In the genomic region with DNA sequence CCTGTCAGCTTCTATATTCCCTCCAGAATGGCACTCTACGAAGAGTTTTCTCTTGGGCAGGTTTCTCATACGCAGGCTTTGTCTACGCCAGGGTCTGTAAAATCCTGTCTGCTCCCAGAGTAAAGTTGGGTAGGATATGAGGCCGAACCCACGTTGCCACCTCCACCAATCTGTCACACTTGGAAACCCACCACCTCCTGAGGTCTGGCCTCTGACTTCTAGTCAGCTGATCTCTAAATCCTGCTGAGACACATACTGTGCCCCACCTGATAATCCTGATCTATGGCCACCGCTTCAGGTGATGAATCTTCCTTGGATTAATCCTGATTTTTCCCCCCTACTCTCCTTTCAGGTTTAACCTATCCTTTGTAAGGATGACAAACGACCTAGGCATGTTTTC, we compare ENCODE assay signal across 8 mouse cellular contexts.
DNase-seq lines count a peak whose midpoint lies in the region; ATAC-seq and TF ChIP-seq lines count a peak whose summit lies in the region.
"Had no signal": no experiment of that assay in that cellular context is flagged by ENCODE, and none has a peak within 500 bp of the region (broad histone marks: within the 10 kb centered on the region; RNA-seq: fewer than 3 reads in every experiment).

No protein-coding gene starts in this region.

- H3K27me3 ChIP-seq in kidney, embryonic 15.5 days: no peaks in the 10 kb centered on the region
- H3K27me3 ChIP-seq in embryonic facial prominence, embryonic 12.5 days: no peaks in the 10 kb centered on the region
- H3K27me3 ChIP-seq in hindbrain, embryonic 13.5 days: peaks cover 30% of the 10 kb centered on the region
- no peaks in the 10 kb centered on the region for H3K27me3 ChIP-seq in midbrain, postnatal 0 days (ENCODE audit: insufficient read depth, low read length)

- 0 out of 2 replicates have a peak, but pooled peaks cover 3% of the 10 kb centered on the region for H3K9me3 ChIP-seq in kidney, embryonic 15.5 days (replicated peaks)
- 0 out of 2 replicates have a peak, but pooled peaks cover 3% of the 10 kb centered on the region for H3K9me3 ChIP-seq in embryonic facial prominence, embryonic 12.5 days
- H3K9me3 ChIP-seq in hindbrain, embryonic 13.5 days: no peaks in the 10 kb centered on the region
- no peaks in the 10 kb centered on the region; the same call in 1 of the 2 replicates for H3K9me3 ChIP-seq in midbrain, postnatal 0 days (ENCODE audit: low read length)

- no peak overlapping the region for H3K9ac ChIP-seq in kidney, embryonic 15.5 days
- H3K9ac ChIP-seq in embryonic facial prominence, embryonic 12.5 days: peak overlapping the region; percentile 15; the same call in 1 of the 2 replicates
- peak overlapping the region; percentile 51 for H3K9ac ChIP-seq in hindbrain, embryonic 13.5 days
- H3K9ac ChIP-seq in midbrain, postnatal 0 days (replicated peaks; ENCODE audit: low read length, poor library complexity, severe bottlenecking): no peak overlapping the region

- ATAC-seq in kidney, embryonic 15.5 days (replicated peaks; ENCODE audit: low FRiP score): no peak
- ATAC-seq in embryonic facial prominence, embryonic 12.5 days (ENCODE audit: insufficient number of reproducible peaks, insufficient read depth, low FRiP score, low TSS enrichment): no peak
- ATAC-seq in hindbrain, embryonic 13.5 days (ENCODE audit: low FRiP score): no peak
- no peak for ATAC-seq in midbrain, postnatal 0 days (ENCODE audit: low FRiP score)

- no peak for DNase-seq in kidney, postnatal 36 days
- no peak for DNase-seq in midbrain, postnatal 0 days (ENCODE audit: low spot score)
- DNase-seq in lung, postnatal 25 days (ENCODE audit: low spot score): no peak
- DNase-seq in urinary bladder, postnatal 4 days (ENCODE audit: low spot score in 2 of 2): no peak
- DNase-seq: lung, adult 2 months had no signal

- peaks cover 17% of the 10 kb centered on the region for H3K4me1 ChIP-seq in kidney, embryonic 15.5 days
- H3K4me1 ChIP-seq in embryonic facial prominence, embryonic 12.5 days: peaks cover 18% of the 10 kb centered on the region
- peaks cover 14% of the 10 kb centered on the region for H3K4me1 ChIP-seq in hindbrain, embryonic 13.5 days (replicated peaks)
- H3K4me1 ChIP-seq in midbrain, postnatal 0 days (ENCODE audit: insufficient read depth, low read length): no peaks in the 10 kb centered on the region

- no peak for TF ChIP-seq CTCF in midbrain, postnatal 0 days (IDR thresholded peaks at IDR 0.05)

- H3K36me3 ChIP-seq in kidney, embryonic 15.5 days: no peaks in the 10 kb centered on the region
- H3K36me3 ChIP-seq in embryonic facial prominence, embryonic 12.5 days: no peaks in the 10 kb centered on the region
- H3K36me3 ChIP-seq in hindbrain, embryonic 13.5 days: no peaks in the 10 kb centered on the region
- no peaks in the 10 kb centered on the region for H3K36me3 ChIP-seq in midbrain, postnatal 0 days (ENCODE audit: insufficient read depth, low read length)

- H3K4me3 ChIP-seq in kidney, embryonic 15.5 days (replicated peaks): no peak overlapping the region
- H3K4me3 ChIP-seq in embryonic facial prominence, embryonic 12.5 days: no peak overlapping the region
- H3K4me3 ChIP-seq in hindbrain, embryonic 13.5 days: no peak overlapping the region
- no peak overlapping the region for H3K4me3 ChIP-seq in midbrain, postnatal 0 days (ENCODE audit: low read depth, low read length)

- H3K4me2 ChIP-seq in kidney, embryonic 15.5 days: peak overlapping the region; percentile 57
- peak overlapping the region; percentile 44 for H3K4me2 ChIP-seq in embryonic facial prominence, embryonic 12.5 days (replicated peaks)
- peak overlapping the region; percentile 46 for H3K4me2 ChIP-seq in hindbrain, embryonic 13.5 days
- H3K4me2 ChIP-seq in midbrain, postnatal 0 days (ENCODE audit: low read depth, low read length, poor library complexity, severe bottlenecking): peak overlapping the region; percentile 41; the same call in 1 of the 2 replicates

- peak overlapping the region; percentile 78 for H3K27ac ChIP-seq in kidney, embryonic 15.5 days
- H3K27ac ChIP-seq in embryonic facial prominence, embryonic 12.5 days: peak overlapping the region; percentile 89
- no peak overlapping the region for H3K27ac ChIP-seq in hindbrain, embryonic 13.5 days
- H3K27ac ChIP-seq in midbrain, postnatal 0 days (ENCODE audit: low read depth, low read length): no peak overlapping the region

- WGBS in kidney, embryonic 15.5 days: 41% methylated on average over 7 of the region's 7 CpGs
- WGBS in embryonic facial prominence, embryonic 12.5 days: 37% methylated on average over 7 of the region's 7 CpGs
- 56% methylated on average over 7 of the region's 7 CpGs for WGBS in hindbrain, embryonic 13.5 days
- WGBS in midbrain, postnatal 0 days: 54% methylated on average over 7 of the region's 7 CpGs

Comparison
In these comparisons a context has a peak if more than half of its experiments do, and no peak if none do; other contexts are left out.
1. H3K27ac ChIP-seq: peak in kidney, embryonic 15.5 days (single experiment) and embryonic facial prominence, embryonic 12.5 days (single experiment); none in hindbrain, embryonic 13.5 days (single experiment) and midbrain, postnatal 0 days (single experiment).
2. H3K9ac ChIP-seq: peak in embryonic facial prominence, embryonic 12.5 days (single experiment) and hindbrain, embryonic 13.5 days (single experiment); none in kidney, embryonic 15.5 days (single experiment) and midbrain, postnatal 0 days (single experiment).
3. Peak in every context shown above with its lines, with median percentiles within 50 percentile points of each other: H3K4me2 ChIP-seq.